Mouse (Mus musculus): ENCODE measurements at regions not wholly inside any gene's neighbourhood (a gene's known extent, or its start where the extent isn't known, plus 50 kb on each side); places are given as distances from the start of the nearest gene placed in this dataset.
A peak's percentile ranks its signal among the peaks of the same experiment; 100 is the strongest.

DNA sequence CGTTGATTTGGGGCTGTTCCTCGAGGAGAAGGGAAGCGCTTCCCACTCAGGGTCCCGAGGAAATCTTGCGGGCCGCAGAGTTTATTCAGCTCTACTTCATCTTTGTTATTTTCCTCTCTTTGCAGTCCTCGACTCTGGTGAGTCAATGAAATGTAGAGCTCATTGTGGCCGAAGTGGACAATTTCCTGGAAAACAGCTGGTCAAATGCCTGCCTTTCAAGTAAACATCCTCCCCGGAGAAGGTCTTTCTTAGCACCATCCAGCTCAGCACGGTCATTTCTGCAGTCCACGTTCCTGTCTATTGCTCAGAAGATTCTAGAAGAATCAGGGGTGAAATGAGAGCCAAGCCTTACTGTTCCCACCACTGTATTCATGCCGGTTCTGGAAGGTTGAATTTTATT is 133.0 kb downstream of the Bcas1 start:
- Histone ChIP-seq H3K27me3 (ENCODE audit: control insufficient read depth, insufficient read depth, low read length) (no peaks in the 10 kb centered on the region), H3K9ac (replicated peaks; ENCODE audit: low read depth, low read length) (no peak overlapping the region), H3K36me3 (ENCODE audit: control insufficient read depth, insufficient read depth, low read length) (no peaks in the 10 kb centered on the region), H3K4me2 (replicated peaks; ENCODE audit: low read depth, low read length) (no peak overlapping the region), H3K4me3 (ENCODE audit: low read depth, low read length) (no peak overlapping the region), H3K27ac (ENCODE audit: low read length) (peak overlapping the region; percentile 27; the same call in 1 of the 2 replicates), H3K9me3 (ENCODE audit: control insufficient read depth, low read depth, low read length) (no peaks in the 10 kb centered on the region), H3K4me1 (ENCODE audit: control insufficient read depth, insufficient read depth, low read length) (peaks cover 13% of the 10 kb centered on the region)
- ATAC-seq (ENCODE audit: insufficient number of reproducible peaks, insufficient read depth, low FRiP score, low read depth) = no peak
- 63% methylated on average over 12 of the region's 12 CpGs for WGBS

DNA sequence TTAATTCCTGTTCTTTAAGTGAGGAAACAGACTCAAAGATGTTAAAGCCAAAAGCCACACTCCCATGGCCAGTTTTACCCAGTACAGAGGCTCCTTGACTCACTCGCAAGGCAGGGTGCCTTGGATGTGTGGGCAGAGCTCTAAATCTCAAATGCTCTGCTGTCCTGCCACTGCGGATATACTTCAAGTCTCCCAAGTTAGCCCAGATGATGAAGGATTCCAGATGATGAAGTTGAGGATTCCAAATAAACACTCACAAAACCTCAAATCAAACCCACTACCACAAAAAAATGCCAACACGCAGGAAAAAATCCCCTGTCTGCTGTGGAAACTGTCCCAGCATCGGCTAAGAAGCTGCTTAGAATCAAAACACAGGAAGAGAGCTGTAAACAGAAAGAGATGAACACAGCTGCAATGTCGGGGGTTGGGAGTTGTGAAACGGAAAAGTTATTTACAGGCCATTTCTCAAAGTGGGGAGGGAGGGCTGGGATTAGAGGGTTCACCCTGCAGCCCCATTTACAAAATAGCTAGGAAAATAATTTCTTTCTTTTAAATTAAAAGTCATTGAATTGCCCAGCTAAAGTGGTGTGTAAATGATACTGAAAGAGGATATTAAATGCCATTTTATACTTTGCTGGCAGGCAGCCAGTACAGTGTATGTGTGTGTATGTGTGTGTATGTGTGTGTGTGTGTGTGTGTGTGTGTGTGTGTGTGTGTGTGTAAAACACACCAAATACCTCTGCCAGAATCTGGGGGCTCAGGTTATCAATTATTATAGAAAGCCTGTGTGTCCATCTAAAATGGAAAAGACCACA is 135.6 kb downstream of the Bcas1 start:
- no peak for ATAC-seq (ENCODE audit: insufficient number of reproducible peaks, insufficient read depth, low FRiP score, low read depth)
- Histone ChIP-seq H3K36me3 (ENCODE audit: control insufficient read depth, insufficient read depth, low read length) (no peaks in the 10 kb centered on the region), H3K27ac (ENCODE audit: low read length) (peak overlapping the region; percentile 82), H3K9ac (replicated peaks; ENCODE audit: low read depth, low read length) (no peak overlapping the region), H3K4me2 (replicated peaks; ENCODE audit: low read depth, low read length) (no peak overlapping the region), H3K4me3 (ENCODE audit: low read depth, low read length) (no peak overlapping the region), H3K4me1 (ENCODE audit: control insufficient read depth, insufficient read depth, low read length) (peaks cover 20% of the 10 kb centered on the region), H3K9me3 (ENCODE audit: control insufficient read depth, low read depth, low read length) (no peaks in the 10 kb centered on the region), H3K27me3 (ENCODE audit: control insufficient read depth, insufficient read depth, low read length) (no peaks in the 10 kb centered on the region)
- 20% methylated on average over 6 of the region's 6 CpGs for WGBS

DNA sequence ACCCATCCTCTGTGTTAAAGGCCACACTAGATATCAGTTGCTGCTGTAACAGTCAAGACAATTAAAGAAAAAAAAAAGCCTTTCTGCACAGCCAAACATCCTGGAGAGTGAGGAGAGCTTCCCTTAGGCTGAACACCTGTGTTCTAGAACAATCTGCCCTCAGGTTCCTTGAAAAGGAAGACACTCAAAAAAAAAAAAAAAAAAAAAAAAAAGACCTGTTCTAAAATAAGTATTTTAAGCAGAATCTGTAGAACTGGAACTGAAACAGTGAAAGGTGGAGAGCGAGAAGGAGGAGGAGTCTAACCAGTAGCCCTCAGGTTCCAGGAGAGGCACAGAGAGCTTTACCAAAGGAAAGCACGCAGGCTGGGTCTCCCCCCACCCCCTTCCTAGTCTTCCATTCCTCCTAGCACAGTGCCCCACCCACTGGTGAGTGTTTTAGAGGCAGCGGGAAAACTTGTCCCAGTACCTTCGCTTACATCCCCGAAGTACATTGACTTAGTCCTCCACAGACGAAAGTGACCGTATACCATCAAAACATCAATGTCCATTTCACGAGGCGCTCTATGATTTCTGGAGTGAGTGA is 138.2 kb downstream of the Bcas1 start:
- Histone ChIP-seq H3K9me3 (ENCODE audit: control insufficient read depth, low read depth, low read length) (no peaks in the 10 kb centered on the region), H3K27me3 (ENCODE audit: control insufficient read depth, insufficient read depth, low read length) (no peaks in the 10 kb centered on the region), H3K36me3 (ENCODE audit: control insufficient read depth, insufficient read depth, low read length) (no peaks in the 10 kb centered on the region), H3K4me3 (ENCODE audit: low read depth, low read length) (no peak overlapping the region), H3K4me2 (replicated peaks; ENCODE audit: low read depth, low read length) (no peak overlapping the region), H3K4me1 (ENCODE audit: control insufficient read depth, insufficient read depth, low read length) (peaks cover 30% of the 10 kb centered on the region), H3K9ac (replicated peaks; ENCODE audit: low read depth, low read length) (no peak overlapping the region), H3K27ac (ENCODE audit: low read length) (no peak overlapping the region)
- ATAC-seq (ENCODE audit: insufficient number of reproducible peaks, insufficient read depth, low FRiP score, low read depth) = no peak
- WGBS = 82% methylated on average over 9 of the region's 9 CpGs

DNA sequence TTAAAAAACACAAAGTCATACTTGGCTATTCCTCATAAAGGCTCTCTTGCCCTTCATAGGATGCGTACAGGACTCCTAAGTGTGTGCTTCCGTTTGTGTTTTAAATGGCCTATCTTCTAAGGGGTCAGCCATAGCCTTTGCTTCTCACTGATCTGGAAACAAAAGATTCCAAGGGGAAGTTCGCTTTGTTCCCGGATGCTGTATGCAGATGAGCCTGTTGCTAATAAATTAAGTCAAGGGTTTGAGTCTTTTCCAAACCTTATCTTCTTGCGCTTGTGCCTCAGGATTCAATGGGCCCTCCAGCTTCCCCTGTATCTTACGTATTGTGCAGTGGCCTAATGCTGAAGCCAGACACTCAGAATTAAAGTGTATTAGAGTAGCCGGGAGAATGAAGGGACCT is 138.9 kb downstream of the Bcas1 start:
- Histone ChIP-seq H3K9me3 (ENCODE audit: control insufficient read depth, low read depth, low read length) (no peaks in the 10 kb centered on the region), H3K4me3 (ENCODE audit: low read depth, low read length) (no peak overlapping the region), H3K4me2 (replicated peaks; ENCODE audit: low read depth, low read length) (no peak overlapping the region), H3K36me3 (ENCODE audit: control insufficient read depth, insufficient read depth, low read length) (no peaks in the 10 kb centered on the region), H3K9ac (replicated peaks; ENCODE audit: low read depth, low read length) (no peak overlapping the region), H3K4me1 (ENCODE audit: control insufficient read depth, insufficient read depth, low read length) (peaks cover 30% of the 10 kb centered on the region), H3K27me3 (ENCODE audit: control insufficient read depth, insufficient read depth, low read length) (no peaks in the 10 kb centered on the region), H3K27ac (ENCODE audit: low read length) (peak overlapping the region; percentile 61; the same call in 1 of the 2 replicates)
- 85% methylated on average over 7 of the region's 7 CpGs for whole genome bisulfite sequencing
- ATAC-seq (ENCODE audit: insufficient number of reproducible peaks, insufficient read depth, low FRiP score, low read depth) = no peak

DNA sequence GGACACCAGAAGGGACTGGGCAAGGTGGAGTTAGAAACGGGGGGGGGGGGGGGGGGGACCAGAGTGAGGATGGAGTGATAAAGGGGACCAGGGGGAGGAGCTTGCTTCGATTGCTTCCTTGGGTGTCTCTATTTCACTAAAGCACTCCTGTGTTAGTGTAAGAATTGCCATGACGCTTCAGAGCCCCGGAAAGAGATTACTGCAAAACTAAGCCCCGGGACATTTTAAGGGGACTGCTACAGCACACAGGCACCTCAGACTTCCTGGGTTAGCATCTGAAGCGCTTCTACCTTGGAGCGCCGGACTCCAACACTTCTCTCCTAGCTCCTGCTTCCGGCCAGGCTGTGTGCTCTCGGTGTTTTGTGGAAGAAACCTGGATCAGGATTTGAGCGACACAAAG is 139.4 kb downstream of the Bcas1 start:
- Histone ChIP-seq H3K36me3 (ENCODE audit: control insufficient read depth, insufficient read depth, low read length) (no peaks in the 10 kb centered on the region), H3K27ac (ENCODE audit: low read length) (peak overlapping the region; percentile 61; the same call in 1 of the 2 replicates), H3K4me1 (ENCODE audit: control insufficient read depth, insufficient read depth, low read length) (peaks cover 30% of the 10 kb centered on the region), H3K27me3 (ENCODE audit: control insufficient read depth, insufficient read depth, low read length) (no peaks in the 10 kb centered on the region), H3K9me3 (ENCODE audit: control insufficient read depth, low read depth, low read length) (no peaks in the 10 kb centered on the region), H3K4me3 (ENCODE audit: low read depth, low read length) (no peak overlapping the region), H3K9ac (replicated peaks; ENCODE audit: low read depth, low read length) (no peak overlapping the region), H3K4me2 (replicated peaks; ENCODE audit: low read depth, low read length) (peak overlapping the region; percentile 82; the same call in 1 of the 2 replicates)
- no peak; the same call in 1 of the 2 replicates for ATAC-seq (ENCODE audit: insufficient number of reproducible peaks, insufficient read depth, low FRiP score, low read depth)
- 21% methylated on average over 11 of the region's 11 CpGs for WGBS

DNA sequence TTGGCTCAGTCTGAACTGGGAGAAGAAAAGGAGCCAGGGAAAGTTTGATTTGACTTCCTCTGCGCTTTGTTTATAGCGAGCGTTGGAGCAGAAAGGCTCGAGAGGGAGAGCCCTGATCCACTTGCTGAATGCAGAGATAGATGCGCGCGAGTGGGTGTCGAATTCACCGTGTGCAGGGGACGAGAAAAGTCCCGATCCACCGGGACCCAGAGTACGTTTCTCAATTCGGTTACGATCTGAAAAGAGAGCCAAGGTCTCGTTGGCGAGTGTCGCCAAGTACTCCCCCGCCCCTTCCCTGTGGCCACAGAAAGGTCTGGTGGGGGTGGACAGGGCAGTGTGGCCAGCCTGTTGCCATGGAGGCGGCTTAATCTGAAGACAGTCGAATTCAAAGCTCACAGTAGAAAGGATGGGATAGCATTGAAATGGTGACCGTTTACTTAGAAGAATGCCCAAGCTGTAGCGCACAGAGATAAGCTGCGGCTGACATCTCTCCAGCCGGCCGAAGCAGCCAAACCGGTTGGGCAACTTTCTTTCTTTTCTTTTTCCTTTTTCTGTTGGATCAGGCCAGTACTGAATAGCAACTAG is 139.5 kb upstream of the Zfp217 start:
- Histone ChIP-seq H3K27me3 (ENCODE audit: control insufficient read depth, insufficient read depth, low read length) (no peaks in the 10 kb centered on the region), H3K36me3 (ENCODE audit: control insufficient read depth, insufficient read depth, low read length) (no peaks in the 10 kb centered on the region), H3K4me1 (ENCODE audit: control insufficient read depth, insufficient read depth, low read length) (peaks cover 30% of the 10 kb centered on the region), H3K9ac (replicated peaks; ENCODE audit: low read depth, low read length) (peak overlapping the region; percentile 33; the same call in 1 of the 2 replicates), H3K4me3 (ENCODE audit: low read depth, low read length) (peak overlapping the region; percentile 36), H3K9me3 (ENCODE audit: control insufficient read depth, low read depth, low read length) (no peaks in the 10 kb centered on the region), H3K27ac (ENCODE audit: low read length) (peak overlapping the region; percentile 88), H3K4me2 (replicated peaks; ENCODE audit: low read depth, low read length) (peak overlapping the region; percentile 82)
- ATAC-seq (ENCODE audit: insufficient number of reproducible peaks, insufficient read depth, low FRiP score, low read depth) = peak; percentile 79; the same call in 1 of the 2 replicates
- WGBS = under 1% methylated on average over 27 of the region's 27 CpGs

DNA sequence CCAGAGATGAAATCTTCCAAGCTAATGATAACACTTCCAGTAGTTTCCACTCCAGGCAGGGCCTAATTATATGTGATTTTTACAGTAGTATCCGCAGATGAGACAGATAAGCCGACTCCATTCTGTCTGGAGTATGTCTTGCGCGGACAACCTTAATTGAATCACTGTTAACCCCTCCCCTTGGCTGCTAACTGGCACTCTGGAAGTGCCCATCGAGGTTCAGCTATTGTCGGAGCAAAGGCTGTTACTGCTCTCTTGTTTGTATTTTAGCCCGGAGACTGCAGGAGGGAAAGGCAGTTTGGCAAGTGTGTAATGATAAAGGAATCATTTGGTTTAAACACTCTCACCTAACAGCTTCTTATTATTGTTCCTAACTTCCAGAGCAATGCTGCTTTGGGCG is 138.9 kb upstream of the Zfp217 start:
- Histone ChIP-seq H3K9ac (replicated peaks; ENCODE audit: low read depth, low read length) (no peak overlapping the region), H3K27ac (ENCODE audit: low read length) (peak overlapping the region; percentile 88), H3K4me2 (replicated peaks; ENCODE audit: low read depth, low read length) (peak overlapping the region; percentile 82), H3K9me3 (ENCODE audit: control insufficient read depth, low read depth, low read length) (no peaks in the 10 kb centered on the region), H3K27me3 (ENCODE audit: control insufficient read depth, insufficient read depth, low read length) (no peaks in the 10 kb centered on the region), H3K36me3 (ENCODE audit: control insufficient read depth, insufficient read depth, low read length) (no peaks in the 10 kb centered on the region), H3K4me1 (ENCODE audit: control insufficient read depth, insufficient read depth, low read length) (peaks cover 26% of the 10 kb centered on the region), H3K4me3 (ENCODE audit: low read depth, low read length) (peak overlapping the region; percentile 36)
- 14% methylated on average over 8 of the region's 8 CpGs for WGBS
- no peak for ATAC-seq (ENCODE audit: insufficient number of reproducible peaks, insufficient read depth, low FRiP score, low read depth)

DNA sequence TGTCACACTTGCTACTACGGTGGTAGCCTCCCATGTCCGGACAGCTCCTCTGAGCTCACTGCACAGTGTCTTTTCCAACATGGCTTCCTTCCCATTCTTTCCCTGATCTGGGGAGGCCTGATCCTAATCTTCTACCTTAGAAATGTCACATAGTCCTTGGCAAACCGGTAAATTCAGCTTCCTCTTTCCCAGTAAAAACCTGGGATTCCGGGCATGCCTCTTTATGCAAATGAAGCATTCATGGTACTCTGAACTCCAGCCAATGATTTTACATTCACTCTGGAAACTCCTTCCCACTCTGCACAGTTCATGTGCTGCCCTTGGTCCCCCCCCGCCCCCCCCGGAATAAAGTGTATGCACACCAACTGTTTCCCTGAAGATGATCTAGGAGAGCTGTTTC is 134.6 kb upstream of the Zfp217 start:
- no peaks in the 10 kb centered on the region for H3K27me3 ChIP-seq (ENCODE audit: control insufficient read depth, insufficient read depth, low read length)
- no peak overlapping the region for H3K27ac ChIP-seq (ENCODE audit: low read length)
- no peaks in the 10 kb centered on the region for H3K36me3 ChIP-seq (ENCODE audit: control insufficient read depth, insufficient read depth, low read length)
- WGBS = 63% methylated on average over 6 of the region's 6 CpGs
- no peak for ATAC-seq (ENCODE audit: insufficient number of reproducible peaks, insufficient read depth, low FRiP score, low read depth)
- peaks cover 15% of the 10 kb centered on the region for H3K4me1 ChIP-seq (ENCODE audit: control insufficient read depth, insufficient read depth, low read length)
- H3K9me3 ChIP-seq (ENCODE audit: control insufficient read depth, low read depth, low read length) = no peaks in the 10 kb centered on the region
- no peak overlapping the region for H3K9ac ChIP-seq (replicated peaks; ENCODE audit: low read depth, low read length)
- H3K4me3 ChIP-seq (ENCODE audit: low read depth, low read length) = no peak overlapping the region
- no peak overlapping the region for H3K4me2 ChIP-seq (replicated peaks; ENCODE audit: low read depth, low read length)
